Mouse (Mus musculus) bone marrow macrophage, adult 2 months (primary cell): ENCODE results near the gene Smim27.

Experiments used
- CTCF ChIP-seq: IDR thresholded peaks from 2 replicates; pipeline ENCODE4 v1.5.1; 2012; ENCODE audit warnings: low read depth, mild to moderate bottlenecking, low read length, moderate library complexity
- POLR2A ChIP-seq: IDR thresholded peaks from 2 replicates; pipeline ENCODE4 v1.6.1; 2012; ENCODE audit warnings: mild to moderate bottlenecking, low read depth, low read length, borderline replicate concordance

- TF ChIP-seq POLR2A = no peak
- no peak for TF ChIP-seq CTCF
These were observed 29.8 kb downstream of the Smim27 start for GRCm38 (mm10) chr4:40299169-40299568.
